Mouse (Mus musculus): Measurements from ENCODE around the gene Atxn1.

- TF ChIP-seq CTCF (conservative IDR thresholded peaks at IDR 0.05 in 1 of 2, IDR thresholded peaks at IDR 0.05 in 1 of 2; ENCODE audit: low read depth in 2 of 2, low read length in 2 of 2) (no peak), IRF4 (IDR thresholded peaks at IDR 0.05; ENCODE audit: low read depth, low read length) (no peak), USF1 (IDR thresholded peaks at IDR 0.05; ENCODE audit: low read depth, low read length) (no peak), TBP (conservative IDR thresholded peaks at IDR 0.05; ENCODE audit: low read depth, low read length) (no peak), CHD1 (IDR thresholded peaks at IDR 0.05; ENCODE audit: low read depth, low read length) (no peak)
Observed at GRCm38 (mm10) chr13:45773381-45774168, 191.2 kb downstream of the Atxn1 start.
